Mouse (Mus musculus) embryonic facial prominence, embryonic 14.5 days (tissue): ENCODE data around the gene Rras. TPM values are rescaled to one million over a fixed set of nuclear protein-coding genes. Genes with fewer than 3 reads are reported as not detected.

Experiments used
- microRNA-seq: library from miRNA; unstranded; fragments of <30 nt; microRNA quantifications from one replicate; pipeline ENCODE4, GENCODE M21; 2016; ENCODE audit warnings: borderline number of aligned reads
- polyA plus RNA-seq: library from polyadenylated mRNA; unstranded; fragments of >200 nt; fragmentation: Nextera tagmentation; extraction: Ambion mirVana; gene quantifications from 2 replicates; pipeline ENCODE4 v1.2.1, GENCODE M21; 2014

The Rras gene
- polyA plus RNA-seq, 1 experiment from 2014 or later, result 52.3 TPM

Small RNA genes lying within 50 kb of the gene (microRNA-seq; reads per million reads assigned to microRNA genes)
- gene Mir7054, result not detected

Other genes starting within 250 kb of the Rras start
- gene Nup62, start 201.9 kb upstream of the Rras start, polyA plus RNA-seq, result 47.0 and 51.1 TPM in 2 replicates
- 0.78 and 1.4 TPM in 2 replicates for gene Il4i1, start 201.6 kb upstream of the Rras start, polyA plus RNA-seq
- gene Atf5, start 201.3 kb upstream of the Rras start, polyA plus RNA-seq, result 6.8 and 6.9 TPM in 2 replicates
- gene Akt1s1, start 169.0 kb upstream of the Rras start, polyA plus RNA-seq, result 69.0 and 78.6 TPM in 2 replicates
- gene Tbc1d17, start 168.9 kb upstream of the Rras start, polyA plus RNA-seq, result 66.9 and 82.7 TPM in 2 replicates
- gene Pnkp, start 160.8 kb upstream of the Rras start, polyA plus RNA-seq, result 23.4 and 27.7 TPM in 2 replicates
- 398 and 442 TPM in 2 replicates for gene Ptov1, start 148.2 kb upstream of the Rras start, polyA plus RNA-seq
- 62.5 and 64.2 TPM in 2 replicates for gene Med25, start 125.2 kb upstream of the Rras start, polyA plus RNA-seq
- gene Fuz, start 121.9 kb upstream of the Rras start, polyA plus RNA-seq, result 16.9 and 19.7 TPM in 2 replicates
- 73.5 and 79.8 TPM in 2 replicates for gene Ap2a1, start 88.5 kb upstream of the Rras start, polyA plus RNA-seq
- 0.30 TPM in 1 of 2 replicates, not detected in the other for gene Tsks, start 74.8 kb upstream of the Rras start, polyA plus RNA-seq
- 22.4 and 31.1 TPM in 2 replicates for gene Cpt1c, start 43.1 kb upstream of the Rras start, polyA plus RNA-seq
- gene Prmt1, start 31.4 kb upstream of the Rras start, polyA plus RNA-seq, result 173 and 178 TPM in 2 replicates
- 77.7 and 84.6 TPM in 2 replicates for gene Irf3, start 20.3 kb upstream of the Rras start, polyA plus RNA-seq
- gene Bcl2l12, start 19.2 kb upstream of the Rras start, polyA plus RNA-seq, result 43.2 and 48.6 TPM in 2 replicates
- gene Scaf1, start 1.6 kb upstream of the Rras start, polyA plus RNA-seq, result 43.7 and 47.5 TPM in 2 replicates
- 12.8 and 13.7 TPM in 2 replicates for gene Prr12, start 34.9 kb downstream of the Rras start, polyA plus RNA-seq
- gene Nosip, start 44.5 kb downstream of the Rras start, polyA plus RNA-seq, result 59.1 and 63.3 TPM in 2 replicates
- 20.9 and 22.2 TPM in 2 replicates for gene Prrg2, start 44.7 kb downstream of the Rras start, polyA plus RNA-seq
- 587 and 592 TPM in 2 replicates for gene Rcn3, start 74.3 kb downstream of the Rras start, polyA plus RNA-seq
- 120 and 129 TPM in 2 replicates for gene Fcgrt, start 85.9 kb downstream of the Rras start, polyA plus RNA-seq
- 1,575 and 1,608 TPM in 2 replicates for gene Rps11, start 106.5 kb downstream of the Rras start, polyA plus RNA-seq
- gene Rpl13a, start 110.8 kb downstream of the Rras start, polyA plus RNA-seq, result 1,594 and 1,619 TPM in 2 replicates
- 0.47 and 0.61 TPM in 2 replicates for gene Gm45713, start 118.3 kb downstream of the Rras start, polyA plus RNA-seq
- 2.3 TPM in 2 replicates for gene Flt3l, start 118.5 kb downstream of the Rras start, polyA plus RNA-seq
- 80.3 and 88.8 TPM in 2 replicates for gene Pih1d1, start 136.3 kb downstream of the Rras start, polyA plus RNA-seq
- 36.8 and 39.4 TPM in 2 replicates for gene Aldh16a1, start 136.6 kb downstream of the Rras start, polyA plus RNA-seq
- gene Slc17a7, start 146.0 kb downstream of the Rras start, polyA plus RNA-seq, result 0.87 and 1.3 TPM in 2 replicates
- 5.8 and 6.1 TPM in 2 replicates for gene Gfy, start 161.6 kb downstream of the Rras start, polyA plus RNA-seq
- not detected in 2 replicates for gene Pth2, start 163.0 kb downstream of the Rras start, polyA plus RNA-seq
- 1.5 TPM in 2 replicates for gene Ccdc155, start 186.9 kb downstream of the Rras start, polyA plus RNA-seq
- 6.3 and 8.5 TPM in 2 replicates for gene Dkkl1, start 194.2 kb downstream of the Rras start, polyA plus RNA-seq
- 112 and 142 TPM in 2 replicates for gene Tead2, start 197.8 kb downstream of the Rras start, polyA plus RNA-seq
- gene Cd37, start 221.2 kb downstream of the Rras start, polyA plus RNA-seq, result 2.4 and 4.8 TPM in 2 replicates
- gene Slc6a16, start 223.1 kb downstream of the Rras start, polyA plus RNA-seq, result 0.11 and 0.38 TPM in 2 replicates